Mouse (Mus musculus) CH12.LX (cell line): ENCODE measurements around the gene Ring1.

ENCODE experiments used
- CHD1 ChIP-seq: IDR thresholded peaks from 2 replicates; pipeline ENCODE4 v1.6.1; 2012; ENCODE audit warnings: low read depth, low read length, improper control_type of control experiment, inconsistent platforms
- CHD2 ChIP-seq: IDR thresholded peaks from 2 replicates; pipeline ENCODE4 v1.6.1; 2011; ENCODE audit warnings: low read length, improper control_type of control experiment
- CTCF ChIP-seq, 2 experiments: IDR thresholded peaks in 1 of 2; conservative IDR thresholded peaks in 1 of 2; 2 replicates each; pipeline ENCODE4 v1.5.1; 2011 to 2012; ENCODE audit warnings: low read depth in 2 of 2, low read length in 2 of 2, improper control_type of control experiment in 1 of 2, inconsistent platforms in 1 of 2, mild to moderate bottlenecking in 1 of 2, moderate library complexity in 1 of 2
- EP300 ChIP-seq: IDR thresholded peaks from 2 replicates; pipeline ENCODE4 v1.6.1; 2011; ENCODE audit warnings: low read length, improper control_type of control experiment
- MEF2A ChIP-seq: IDR thresholded peaks from 2 replicates; pipeline ENCODE4 v1.6.1; 2014; ENCODE audit warnings: low read depth, mild to moderate bottlenecking, inconsistent platforms, low read length, improper control_type of control experiment, borderline replicate concordance
- MYC ChIP-seq: IDR thresholded peaks from 2 replicates; pipeline ENCODE4 v1.6.1; 2011; ENCODE audit warnings: low read depth, mild to moderate bottlenecking, improper control_type of control experiment, low read length
- NRF1 ChIP-seq: IDR thresholded peaks from 2 replicates; pipeline ENCODE4 v1.6.1; 2014; ENCODE audit warnings: low read depth, mild to moderate bottlenecking, inconsistent platforms, low read length, improper control_type of control experiment, moderate library complexity
- POLR2A ChIP-seq: IDR thresholded peaks from 2 replicates; pipeline ENCODE4 v1.6.1; 2011; ENCODE audit warnings: low read depth, mild to moderate bottlenecking, improper control_type of control experiment, low read length
- POLR2AphosphoS2 ChIP-seq: IDR thresholded peaks from 2 replicates; pipeline ENCODE4 v1.6.1; 2011; ENCODE audit warnings: low read depth, low read length, improper control_type of control experiment
- SIN3A ChIP-seq: IDR thresholded peaks from 2 replicates; pipeline ENCODE4 v1.6.1; 2012; ENCODE audit warnings: low read length, improper control_type of control experiment, inconsistent platforms
- TBP ChIP-seq: conservative IDR thresholded peaks from 2 replicates; pipeline ENCODE4 v1.6.1; 2011; ENCODE audit warnings: low read depth, low read length, improper control_type of control experiment
- USF1 ChIP-seq: IDR thresholded peaks from 2 replicates; pipeline ENCODE4 v1.6.1; 2014; ENCODE audit warnings: low read depth, mild to moderate bottlenecking, inconsistent platforms, low read length, improper control_type of control experiment
- USF2 ChIP-seq: conservative IDR thresholded peaks from 2 replicates; pipeline ENCODE4 v1.6.1; 2011; ENCODE audit warnings: low read depth, low read length, improper control_type of control experiment

DNA sequence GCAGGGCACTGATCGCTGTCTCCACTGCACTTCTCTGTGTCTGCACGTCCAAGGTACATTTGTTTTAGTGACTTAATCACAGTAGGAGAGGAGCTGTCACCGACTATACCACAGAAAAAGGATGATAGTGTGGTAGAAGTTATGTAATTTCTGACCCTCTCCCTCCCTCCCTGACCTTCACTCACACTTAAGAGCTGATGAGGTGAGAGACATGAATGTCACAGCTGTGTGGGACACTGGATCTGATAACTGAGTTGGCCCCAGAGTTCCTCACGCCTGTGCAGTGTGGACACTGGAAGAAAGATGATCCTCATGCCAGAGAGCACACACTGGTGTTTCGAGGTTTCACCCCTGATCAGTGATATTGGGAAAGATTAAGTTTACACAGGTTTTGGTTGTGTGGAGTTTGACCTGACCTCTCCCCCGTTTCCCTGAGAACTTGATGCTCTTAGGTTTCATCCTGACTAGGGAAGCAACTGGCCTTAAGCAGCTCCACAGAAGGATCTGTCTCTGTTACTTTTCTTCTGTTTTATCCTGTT lies 44.9 kb downstream of the Ring1 start:
- TF ChIP-seq CTCF (conservative IDR thresholded peaks at IDR 0.05 in 1 of 2, IDR thresholded peaks at IDR 0.05 in 1 of 2; ENCODE audit: low read depth in 2 of 2, low read length in 2 of 2) = no peak
- TF ChIP-seq POLR2A = no peak
- no peak for TF ChIP-seq TBP
- TF ChIP-seq CHD2 = no peak
- no peak for TF ChIP-seq SIN3A
- no peak for TF ChIP-seq USF2
- TF ChIP-seq NRF1 = no peak
- no peak for TF ChIP-seq USF1
- TF ChIP-seq EP300 = no peak
- TF ChIP-seq MYC = no peak
- no peak for TF ChIP-seq POLR2AphosphoS2
- no peak for TF ChIP-seq MEF2A
- no peak for TF ChIP-seq CHD1
